Mouse (Mus musculus): ENCODE measurements around the gene Acvr1b.

DNA sequence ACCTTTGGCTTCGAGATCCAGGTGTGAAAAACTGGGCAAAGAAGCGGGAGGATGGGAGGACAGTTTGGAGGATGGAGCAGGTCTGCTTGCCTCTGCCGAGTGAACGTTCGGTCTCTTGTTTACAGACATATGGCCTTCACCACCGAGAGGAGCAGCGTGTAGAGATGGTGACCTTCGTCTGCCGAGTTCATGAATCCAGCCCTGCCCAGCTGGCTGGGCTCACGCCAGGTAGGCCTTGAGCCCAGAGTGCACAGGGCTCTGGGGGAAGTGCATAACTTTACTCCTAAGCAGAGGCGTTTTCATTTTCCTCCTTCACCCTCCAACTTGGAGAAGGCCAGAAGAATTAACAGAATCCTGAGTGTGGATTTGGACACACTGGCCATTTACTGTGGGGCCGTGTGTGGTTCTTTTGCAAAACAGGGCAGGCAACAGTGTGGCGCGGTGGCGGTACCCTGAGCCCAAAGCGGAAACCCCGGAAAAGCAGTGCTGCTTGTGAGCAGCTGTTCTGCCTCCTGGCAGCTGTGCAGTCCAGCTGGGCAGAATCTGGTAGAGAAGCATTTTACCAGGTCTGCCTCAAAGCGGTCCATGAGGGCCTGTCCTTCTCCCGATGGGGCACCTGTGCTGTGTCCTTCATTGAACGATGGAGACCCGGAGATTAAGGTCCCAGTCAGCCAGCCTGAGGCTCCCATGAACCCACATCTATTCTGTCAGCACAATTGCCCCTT, 55.2 kb downstream of the Acvr1b start:
- no peak for TF ChIP-seq GATA1 (IDR thresholded peaks at IDR 0.05; ENCODE audit: borderline replicate concordance, low read length)
- TF ChIP-seq FLI1 (IDR thresholded peaks at IDR 0.05; ENCODE audit: low read length): no peak

Data from megakaryocyte, embryonic 14.5 days (primary cell).